Mouse (Mus musculus): ENCODE results near the gene Arfgap3. TPM values are rescaled to one million over a fixed set of nuclear protein-coding genes. Genes with fewer than 3 reads are reported as not detected.

Gene Arfgap3
- polyA plus RNA-seq (2014; fragmentation: Illumina TruSeq; extraction: RNeasy Lipid Tissue Mini Kit (QIAGEN cat#74804); ENCODE audit: low read depth, low replicate concordance), result 76.7 TPM

GRCm38 (mm10) chr15:83349954-83350711, at the start of gene Arfgap3:
Gene Arfgap3, minus strand, starts transcription at chr15:83350247.

DNA sequence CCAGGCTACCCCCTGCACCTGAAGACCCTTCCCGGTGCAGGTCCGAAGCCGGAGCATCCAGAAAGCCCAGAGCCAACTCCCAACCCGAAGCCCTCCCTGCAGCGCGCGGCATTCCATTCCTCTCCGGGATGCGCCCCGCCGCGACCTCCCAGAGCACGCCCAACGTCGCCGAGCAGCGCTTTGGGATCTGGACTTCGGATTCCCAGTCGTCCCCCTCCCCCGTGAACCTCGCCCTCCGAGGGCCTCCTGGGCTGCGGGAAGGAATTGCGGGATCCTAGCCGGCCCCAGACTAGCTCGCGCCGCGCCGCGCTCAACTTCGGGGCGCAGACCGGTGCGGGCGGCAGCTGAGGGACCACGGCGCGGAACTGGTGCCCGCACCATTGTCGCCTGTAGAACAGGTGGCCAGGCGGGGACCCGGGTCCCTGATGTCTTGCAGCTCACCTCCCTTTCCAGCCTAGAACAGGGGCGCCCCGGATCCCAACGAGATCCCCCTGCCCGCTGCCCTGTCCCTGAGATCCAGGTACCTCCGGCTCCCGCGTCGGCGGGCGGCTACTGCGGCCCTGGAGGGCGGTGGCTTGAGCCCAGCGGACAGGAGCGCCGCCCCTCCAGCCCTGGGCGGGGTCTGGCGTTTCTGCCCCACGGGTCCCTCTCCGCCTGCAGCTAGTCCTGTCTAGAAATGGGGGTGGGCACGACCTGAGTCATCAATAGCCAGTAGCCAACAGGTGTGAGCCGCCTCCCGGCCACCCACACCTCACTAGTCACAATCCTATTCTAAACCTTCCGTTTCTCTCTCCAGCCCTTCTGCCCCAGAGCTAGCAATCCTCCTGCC, 98.7 kb downstream of the Arfgap3 start, which contains the start of gene A4galt:
TSS of gene A4galt (minus strand) at position 599 of the 829 bp plus-strand sequence.

Other genes starting within 250 kb of the Arfgap3 start
- 0.82 TPM for gene Rrp7a, start 227.4 kb downstream of the Arfgap3 start, polyA plus RNA-seq (2014; fragmentation: Illumina TruSeq; extraction: RNeasy Lipid Tissue Mini Kit (QIAGEN cat#74804); ENCODE audit: low read depth, low replicate concordance)
- 20.6 TPM for gene Poldip3, start 200.9 kb downstream of the Arfgap3 start, polyA plus RNA-seq (2014; fragmentation: Illumina TruSeq; extraction: RNeasy Lipid Tissue Mini Kit (QIAGEN cat#74804); ENCODE audit: low read depth, low replicate concordance)
- 37.9 TPM for gene Cyb5r3, start 177.7 kb downstream of the Arfgap3 start, polyA plus RNA-seq (2014; fragmentation: Illumina TruSeq; extraction: RNeasy Lipid Tissue Mini Kit (QIAGEN cat#74804); ENCODE audit: low read depth, low replicate concordance)
- 4.6 TPM for gene A4galt, start 98.5 kb downstream of the Arfgap3 start, polyA plus RNA-seq (2014; fragmentation: Illumina TruSeq; extraction: RNeasy Lipid Tissue Mini Kit (QIAGEN cat#74804); ENCODE audit: low read depth, low replicate concordance)
- 42.1 TPM for gene Pacsin2, start 114.4 kb upstream of the Arfgap3 start, polyA plus RNA-seq (2014; fragmentation: Illumina TruSeq; extraction: RNeasy Lipid Tissue Mini Kit (QIAGEN cat#74804); ENCODE audit: low read depth, low replicate concordance)
- 3.0 TPM for gene Ttll1, start 160.6 kb upstream of the Arfgap3 start, polyA plus RNA-seq (2014; fragmentation: Illumina TruSeq; extraction: RNeasy Lipid Tissue Mini Kit (QIAGEN cat#74804); ENCODE audit: low read depth, low replicate concordance)
- gene Bik, start 176.6 kb upstream of the Arfgap3 start, polyA plus RNA-seq (2014; fragmentation: Illumina TruSeq; extraction: RNeasy Lipid Tissue Mini Kit (QIAGEN cat#74804); ENCODE audit: low read depth, low replicate concordance), result 0.69 TPM
- gene Tspo, start 213.3 kb upstream of the Arfgap3 start, polyA plus RNA-seq (2014; fragmentation: Illumina TruSeq; extraction: RNeasy Lipid Tissue Mini Kit (QIAGEN cat#74804); ENCODE audit: low read depth, low replicate concordance), result 1.4 TPM
- 0.73 TPM for gene Mcat, start 213.5 kb upstream of the Arfgap3 start, polyA plus RNA-seq (2014; fragmentation: Illumina TruSeq; extraction: RNeasy Lipid Tissue Mini Kit (QIAGEN cat#74804); ENCODE audit: low read depth, low replicate concordance)
- 0.79 TPM for gene Ttll12, start 244.9 kb upstream of the Arfgap3 start, polyA plus RNA-seq (2014; fragmentation: Illumina TruSeq; extraction: RNeasy Lipid Tissue Mini Kit (QIAGEN cat#74804); ENCODE audit: low read depth, low replicate concordance)